ENCODE assay signal across 24 mouse cellular contexts in the genomic region with DNA sequence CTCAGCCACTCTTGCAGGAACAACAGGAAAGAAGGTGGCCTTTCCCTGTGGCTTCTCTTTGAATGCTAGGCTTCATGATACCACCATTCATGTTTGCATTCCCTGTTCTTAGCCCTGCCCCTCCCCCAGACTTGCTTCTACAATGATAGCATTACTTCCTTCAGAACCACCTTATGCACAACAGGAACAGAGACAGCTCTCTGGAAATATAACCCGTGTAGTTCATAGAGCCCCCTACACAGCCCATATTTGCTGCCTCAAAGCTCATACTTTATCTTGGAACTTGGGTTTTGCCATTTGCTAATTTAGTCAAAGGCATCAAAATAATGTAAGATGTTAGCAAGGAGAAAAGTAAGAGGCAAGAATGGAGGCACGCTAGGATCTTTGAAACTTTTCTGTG.
A peak's percentile ranks its signal among the peaks of the same experiment; 100 is the strongest.
DNase-seq lines count a peak whose midpoint lies in the region; ATAC-seq and TF ChIP-seq lines count a peak whose summit lies in the region.
"Had no signal": no experiment of that assay in that cellular context is flagged by ENCODE, and none has a peak within 500 bp of the region (broad histone marks: within the 10 kb centered on the region; RNA-seq: fewer than 3 reads in every experiment).

No protein-coding gene starts in this region.

- no peaks in the 10 kb centered on the region for H3K27me3 ChIP-seq in heart, adult 2 months (ENCODE audit: control insufficient read depth, insufficient read depth, low read length)
- no peaks in the 10 kb centered on the region for H3K27me3 ChIP-seq in heart, postnatal 0 days (ENCODE audit: control insufficient read depth, insufficient read depth, low read length)
- no peaks in the 10 kb centered on the region for H3K27me3 ChIP-seq in heart, embryonic 11.5 days (ENCODE audit: control insufficient read depth, insufficient read depth, low read length)
- no peaks in the 10 kb centered on the region for H3K27me3 ChIP-seq in liver, postnatal 0 days (ENCODE audit: insufficient read depth, low read length)
- H3K27me3 ChIP-seq: limb, embryonic 15.5 days; lung, embryonic 15.5 days; Patski had no signal

- H3K4me2 ChIP-seq in heart, postnatal 0 days (ENCODE audit: low read depth, low read length) = no peak overlapping the region
- no peak overlapping the region for H3K4me2 ChIP-seq in heart, embryonic 11.5 days
- 0 out of 2 replicates have a peak overlapping the region, but pooled peaks have one; percentile 9 for H3K4me2 ChIP-seq in liver, postnatal 0 days (ENCODE audit: low read depth, low read length)
- H3K4me2 ChIP-seq: hindbrain, embryonic 14.5 days; limb, embryonic 15.5 days; lung, embryonic 15.5 days had no signal

- 0 out of 2 replicates have a peak, but pooled peaks cover under 1% of the 10 kb centered on the region for H3K79me2 ChIP-seq in heart, adult 2 months (replicated peaks; ENCODE audit: control insufficient read depth, insufficient read depth, low read length)

- no peak for TF ChIP-seq CTCF in heart, adult 2 months (IDR thresholded peaks at IDR 0.05)
- TF ChIP-seq CTCF in heart, postnatal 0 days (IDR thresholded peaks at IDR 0.05; ENCODE audit: low read depth) = no peak
- TF ChIP-seq CTCF in liver, postnatal 0 days (IDR thresholded peaks at IDR 0.05; ENCODE audit: low read depth) = no peak

- H3K4me1 ChIP-seq in heart, adult 2 months (ENCODE audit: control insufficient read depth, insufficient read depth, low read length) = peaks cover 17% of the 10 kb centered on the region
- peaks cover 42% of the 10 kb centered on the region for H3K4me1 ChIP-seq in heart, postnatal 0 days (ENCODE audit: control insufficient read depth, insufficient read depth)
- H3K4me1 ChIP-seq in heart, embryonic 11.5 days (ENCODE audit: control insufficient read depth, insufficient read depth, low read length) = peaks cover 37% of the 10 kb centered on the region
- peaks cover 52% of the 10 kb centered on the region for H3K4me1 ChIP-seq in liver, postnatal 0 days (ENCODE audit: insufficient read depth)

- TF ChIP-seq POLR2A in heart, adult 2 months (IDR thresholded peaks at IDR 0.05; ENCODE audit: insufficient read depth, low read depth, low read length) = no peak

- WGBS in heart, adult 2 months = 54% methylated on average over 2 of the region's 2 CpGs
- 41% methylated on average over 2 of the region's 2 CpGs for WGBS in heart, postnatal 0 days
- 39% methylated on average over 2 of the region's 2 CpGs for WGBS in heart, embryonic 11.5 days (ENCODE audit: insufficient replicate concordance)
- 27% methylated on average over 2 of the region's 2 CpGs for WGBS in liver, postnatal 0 days (ENCODE audit: insufficient replicate concordance)

- no peak for TF ChIP-seq EP300 in heart, adult 2 months (IDR thresholded peaks at IDR 0.05; ENCODE audit: insufficient read depth, low read depth, low read length)
- TF ChIP-seq EP300 in heart, postnatal 0 days (IDR thresholded peaks at IDR 0.05; ENCODE audit: low read depth) = no peak
- TF ChIP-seq EP300 in liver, postnatal 0 days (IDR thresholded peaks at IDR 0.05; ENCODE audit: low read depth) = no peak

- no peaks in the 10 kb centered on the region for H3K9me3 ChIP-seq in heart, postnatal 0 days (replicated peaks; ENCODE audit: control insufficient read depth, low read length)
- H3K9me3 ChIP-seq in heart, embryonic 11.5 days (replicated peaks; ENCODE audit: control insufficient read depth, low read length) = no peaks in the 10 kb centered on the region
- no peaks in the 10 kb centered on the region for H3K9me3 ChIP-seq in liver, postnatal 0 days (ENCODE audit: low read length)
- H3K9me3 ChIP-seq: forebrain, embryonic 10.5 days; limb, embryonic 15.5 days; lung, embryonic 15.5 days had no signal

- peak; percentile 55 for DNase-seq in heart, adult 11 months
- DNase-seq in heart, adult 2 months = no peak
- no peak for DNase-seq in heart, postnatal 0 days (ENCODE audit: low spot score)
- peak; percentile 22 for DNase-seq in liver
- DNase-seq in liver, postnatal 0 days = peak; percentile 9
- DNase-seq in lung, postnatal 10 days = no peak
- no peak for DNase-seq in natural killer cell, adult 2 months (ENCODE audit: low spot score in 2 of 2)
- DNase-seq: adrenal gland, adult 2 months; cerebellum, adult 11 months; cerebellum, postnatal 10 days; gastrocnemius, postnatal 36 days; kidney, adult 18-20 months; kidney, postnatal 4 days; thymus, adult 18-20 months had no signal

- intact Hi-C loops in heart, adult 2 months (cut with DNase I) = no loop called here

- H3K27ac ChIP-seq in heart, adult 2 months = no peak overlapping the region; the same call in 1 of the 2 replicates
- H3K27ac ChIP-seq in heart, postnatal 0 days (ENCODE audit: low read depth) = peak overlapping the region; percentile 97
- H3K27ac ChIP-seq in heart, embryonic 11.5 days (ENCODE audit: low read depth, low read length) = no peak overlapping the region; the same call in 1 of the 2 replicates
- H3K27ac ChIP-seq in liver, postnatal 0 days (ENCODE audit: low read depth) = peak overlapping the region; percentile 71; the same call in 1 of the 2 replicates
- H3K27ac ChIP-seq: forebrain, embryonic 10.5 days; hindbrain, embryonic 14.5 days; lung, embryonic 15.5 days; macrophage had no signal

- peaks cover 14% of the 10 kb centered on the region for H3K36me3 ChIP-seq in heart, adult 2 months (ENCODE audit: control insufficient read depth, insufficient read depth, low read length)
- no peaks in the 10 kb centered on the region for H3K36me3 ChIP-seq in heart, postnatal 0 days (replicated peaks; ENCODE audit: control insufficient read depth, insufficient read depth, low read length)
- no peaks in the 10 kb centered on the region for H3K36me3 ChIP-seq in heart, embryonic 11.5 days (ENCODE audit: control insufficient read depth, insufficient read depth, low read length)
- no peaks in the 10 kb centered on the region for H3K36me3 ChIP-seq in liver, postnatal 0 days (replicated peaks; ENCODE audit: insufficient read depth, low read length)
- H3K36me3 ChIP-seq: forebrain, embryonic 10.5 days; limb, embryonic 15.5 days; lung, embryonic 15.5 days had no signal

- H3K4me3 ChIP-seq in heart, adult 2 months = no peak overlapping the region
- H3K4me3 ChIP-seq in heart, postnatal 0 days (ENCODE audit: low read depth, low read length) = no peak overlapping the region
- no peak overlapping the region for H3K4me3 ChIP-seq in heart, embryonic 11.5 days (ENCODE audit: low read depth, low read length)
- no peak overlapping the region for H3K4me3 ChIP-seq in liver, postnatal 0 days (ENCODE audit: low read depth, low read length)
- H3K4me3 ChIP-seq: forebrain, embryonic 10.5 days; limb, embryonic 15.5 days; lung, embryonic 15.5 days had no signal

- no peak overlapping the region for H3K9ac ChIP-seq in heart, adult 2 months (ENCODE audit: low read depth, low read length)
- H3K9ac ChIP-seq in heart, postnatal 0 days (replicated peaks; ENCODE audit: low read depth, low read length) = no peak overlapping the region
- no peak overlapping the region for H3K9ac ChIP-seq in heart, embryonic 11.5 days (ENCODE audit: low read depth, low read length)
- H3K9ac ChIP-seq in liver, postnatal 0 days (replicated peaks) = no peak overlapping the region
- H3K9ac ChIP-seq: hindbrain, embryonic 14.5 days; limb, embryonic 15.5 days; lung, embryonic 15.5 days had no signal

- no peak for ATAC-seq in heart, postnatal 0 days (ENCODE audit: insufficient read depth, low read depth)
- ATAC-seq in heart, embryonic 11.5 days (replicated peaks; ENCODE audit: insufficient number of reproducible peaks, low FRiP score, low TSS enrichment) = no peak
- no peak for ATAC-seq in liver, postnatal 0 days
- ATAC-seq: CD4-positive, CD25-positive, alpha-beta regulatory T cell, adult 4 months; forebrain, embryonic 16.5 days; inflammation-experienced regulatory T-cells, adult 6 months; Patski had no signal

Comparison
In these comparisons a context has a peak if more than half of its experiments do, and no peak if none do; other contexts are left out.
1. DNase-seq: peak in heart, adult 11 months (single experiment), liver (single experiment) and liver, postnatal 0 days (single experiment); none in heart, adult 2 months (0 of 2), heart, postnatal 0 days (single experiment), lung, postnatal 10 days (single experiment) and natural killer cell, adult 2 months (0 of 2).
2. H3K27ac ChIP-seq: peak in heart, postnatal 0 days (single experiment) and liver, postnatal 0 days (single experiment); none in heart, adult 2 months (single experiment) and heart, embryonic 11.5 days (single experiment).